ENCODE assay signal across 18 mouse cellular contexts in genomic region chr9:86453626-86454025, GRCm38 (mm10). TPM values are rescaled to one million over a fixed set of nuclear protein-coding genes. Genes with fewer than 3 reads are reported as not detected.
"Had no signal": no experiment of that assay in that cellular context is flagged by ENCODE, and none has a peak within 500 bp of the region (broad histone marks: within the 10 kb centered on the region; RNA-seq: fewer than 3 reads in every experiment).

No protein-coding gene starts in this region.

- ATAC-seq: lung, postnatal 0 days; midbrain, embryonic 13.5 days; midbrain, embryonic 15.5 days had no signal

- H3K4me1 ChIP-seq: lung, embryonic 15.5 days had no signal

- H3K27ac ChIP-seq: lung, embryonic 15.5 days; macrophage; midbrain, embryonic 13.5 days; midbrain, embryonic 15.5 days; neural tube, embryonic 13.5 days; neural tube, embryonic 15.5 days had no signal

- DNase-seq: lung, adult 2 months; lung, postnatal 14 days; lung, postnatal 36 days; retina, postnatal 1 day; right cerebral cortex, adult 18-20 months; right cerebral cortex, postnatal 25 days; right cerebral cortex, postnatal 4 days; spleen, adult 18-20 months; thymus, adult 18-20 months; thymus, postnatal 36 days had no signal

- H3K4me3 ChIP-seq: lung, embryonic 15.5 days; megakaryocyte, embryonic 14.5 days; midbrain, embryonic 13.5 days; midbrain, embryonic 15.5 days; neural tube, embryonic 13.5 days; neural tube, embryonic 15.5 days had no signal

RNA-seq across cellular contexts. Expression of gene Ube2cbp, which starts 11.1 kb away (rescaled TPM):
- polyA plus RNA-seq: macrophage had no signal
